Mouse (Mus musculus): ENCODE results near the gene Ccser1. TPM values are rescaled to one million over a fixed set of nuclear protein-coding genes. Genes with fewer than 3 reads are reported as not detected.
"Not testable (repeated sequence)": the region's sequence is repeated elsewhere in the genome, so short reads cannot be mapped to it uniquely, and the experiment has no call there.

Gene Ccser1
- total RNA-seq, 2 experiments from 2014 or later, result 1.1 to 2.8 TPM

- DNase-seq, result no peak
Observed at GRCm38 (mm10) chr6:61223563-61223962, 43.4 kb downstream of the Ccser1 start.

- no peak for DNase-seq
Observed at GRCm38 (mm10) chr6:61225302-61225701, 45.2 kb downstream of the Ccser1 start.

- DNase-seq, result no peak
Observed at GRCm38 (mm10) chr6:61230058-61230718, 50.1 kb downstream of the Ccser1 start.

- no peak for DNase-seq
Observed at GRCm38 (mm10) chr6:61233060-61233459, 52.9 kb downstream of the Ccser1 start.

- no peak for DNase-seq
Observed at GRCm38 (mm10) chr6:61233548-61234187, 53.5 kb downstream of the Ccser1 start.

- DNase-seq, result no peak
Observed at GRCm38 (mm10) chr6:61240618-61241017, 60.5 kb downstream of the Ccser1 start.

- no peak for DNase-seq
Observed at GRCm38 (mm10) chr6:61242556-61242955, 62.4 kb downstream of the Ccser1 start.

- no peak for DNase-seq
Observed at GRCm38 (mm10) chr6:61246523-61246922, 66.4 kb downstream of the Ccser1 start.

GRCm38 (mm10) chr6:61247842-61248472, 67.8 kb downstream of the Ccser1 start:
- no peak for DNase-seq

GRCm38 (mm10) chr6:61248700-61249099, 68.6 kb downstream of the Ccser1 start:
- no peak for DNase-seq

- no peak for DNase-seq
Observed at GRCm38 (mm10) chr6:61251232-61251631, 71.1 kb downstream of the Ccser1 start.

- DNase-seq, result no peak
Observed at GRCm38 (mm10) chr6:61252912-61253311, 72.8 kb downstream of the Ccser1 start.

- not testable (repeated sequence) for DNase-seq
Observed at GRCm38 (mm10) chr6:61255874-61256273, 75.8 kb downstream of the Ccser1 start.

- DNase-seq, result no peak
Observed at GRCm38 (mm10) chr6:61258847-61259634, 78.9 kb downstream of the Ccser1 start.

- DNase-seq, result no peak
Observed at GRCm38 (mm10) chr6:61261381-61261780, 81.3 kb downstream of the Ccser1 start.

- DNase-seq, result no peak
Observed at GRCm38 (mm10) chr6:61262448-61262847, 82.3 kb downstream of the Ccser1 start.

GRCm38 (mm10) chr6:61263291-61263690, 83.2 kb downstream of the Ccser1 start:
- DNase-seq, result no peak

- peak in 1 of 2 experiments; percentile 4 for DNase-seq
Observed at GRCm38 (mm10) chr6:61271033-61271432, 90.9 kb downstream of the Ccser1 start.

GRCm38 (mm10) chr6:61273430-61273829, 93.3 kb downstream of the Ccser1 start:
- no peak for DNase-seq

GRCm38 (mm10) chr6:61279506-61279905, 99.4 kb downstream of the Ccser1 start:
- DNase-seq, result no peak

GRCm38 (mm10) chr6:61292927-61293326, 112.8 kb downstream of the Ccser1 start:
- peak in 1 of 2 experiments; percentile 1 for DNase-seq

GRCm38 (mm10) chr6:61295535-61295934, 115.4 kb downstream of the Ccser1 start:
- DNase-seq, result no peak

Data from heart, adult 18-20 months (tissue).